Mouse (Mus musculus): ENCODE measurements at regions not wholly inside any gene's neighbourhood (a gene's known extent, or its start where the extent isn't known, plus 50 kb on each side); places are given as distances from the start of the nearest gene placed in this dataset.

DNA sequence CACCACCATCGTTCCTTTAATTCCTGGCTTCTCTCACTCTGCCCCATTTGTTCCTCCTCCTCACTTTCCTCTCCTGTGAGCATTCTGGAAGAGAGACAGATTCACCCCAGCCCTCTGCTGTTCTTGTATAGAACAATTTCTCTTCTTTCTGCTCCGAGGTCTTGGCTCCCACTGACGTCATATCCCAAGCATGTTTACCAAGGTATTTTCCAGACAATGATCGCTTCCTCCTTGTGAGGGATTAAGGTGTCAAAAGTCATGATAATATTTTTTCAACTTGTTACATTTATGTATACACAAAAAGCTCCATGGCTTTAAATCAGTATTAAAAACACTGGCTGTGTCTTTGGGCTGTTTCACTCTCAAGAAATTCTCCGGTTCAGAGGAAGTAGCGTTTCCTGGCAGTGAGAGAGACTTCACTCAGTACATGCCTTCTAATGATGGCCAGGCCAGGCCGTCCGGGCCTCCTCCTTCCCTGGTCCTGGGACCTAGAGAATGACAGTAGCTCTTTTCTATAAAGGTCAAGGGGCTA, 142.4 kb upstream of the Spdl1 start:
- no peak for DNase-seq

DNA sequence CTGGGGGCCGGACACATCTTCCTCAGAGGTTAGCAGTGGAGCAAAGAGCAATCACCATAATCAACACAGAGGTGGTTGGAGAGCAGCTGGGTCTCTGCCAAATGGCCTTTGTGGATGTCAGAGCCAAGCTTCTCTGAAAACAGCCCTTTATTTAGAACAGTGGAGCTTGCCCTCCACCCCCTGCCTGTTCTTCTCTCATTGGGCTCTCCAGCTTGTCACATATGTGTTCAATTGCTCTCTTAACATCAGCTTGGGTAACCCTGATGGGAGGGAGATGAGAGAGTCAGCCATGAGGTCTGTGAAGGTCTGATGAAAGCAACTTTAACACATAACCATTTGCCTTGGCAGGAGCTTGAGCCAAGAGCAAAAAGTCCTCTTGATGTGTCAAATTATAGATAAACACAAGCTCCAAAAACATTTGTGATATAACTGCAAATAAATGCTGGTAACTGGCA, 140.1 kb upstream of the Spdl1 start:
- DNase-seq, result no peak

DNA sequence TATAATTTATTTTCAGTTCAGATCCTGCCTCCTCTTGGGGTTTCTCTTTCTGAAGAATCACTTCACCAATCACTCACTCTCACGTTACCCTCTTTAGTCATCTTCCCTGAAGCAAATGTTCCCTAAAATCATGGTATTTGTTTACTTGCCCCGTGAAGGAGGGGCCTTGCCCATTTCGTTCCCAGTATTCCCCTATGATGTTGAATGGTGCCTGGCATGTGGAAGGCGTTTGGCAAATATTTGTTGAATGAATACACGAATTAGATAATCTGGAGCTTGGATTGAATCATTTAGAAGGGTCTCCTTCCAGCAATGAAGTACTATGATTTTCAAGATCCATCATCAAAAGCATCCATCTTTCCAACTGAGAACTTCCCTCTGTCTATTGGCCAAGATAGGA, 139.6 kb upstream of the Spdl1 start:
- DNase-seq, result no peak

DNA sequence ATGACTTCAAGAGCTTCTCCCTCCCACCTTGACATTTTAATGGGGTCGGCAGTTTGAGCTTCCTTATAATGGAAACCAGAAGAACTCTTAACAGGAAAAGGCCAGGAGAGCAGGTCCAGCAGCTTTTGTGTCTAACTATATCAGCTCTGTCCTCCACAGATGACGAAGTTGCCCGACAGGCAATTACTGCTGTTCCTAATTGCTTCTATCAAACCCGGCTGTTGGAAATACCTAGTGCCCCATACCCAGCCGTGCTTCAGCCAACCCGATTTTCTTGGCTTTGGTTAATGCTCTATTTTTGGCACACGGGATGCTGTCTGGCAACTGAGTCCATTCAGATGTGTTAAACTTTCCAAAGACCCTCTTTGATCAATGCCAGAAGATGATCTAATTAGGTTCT, 125.8 kb upstream of the Spdl1 start:
- DNase-seq, result no peak

DNA sequence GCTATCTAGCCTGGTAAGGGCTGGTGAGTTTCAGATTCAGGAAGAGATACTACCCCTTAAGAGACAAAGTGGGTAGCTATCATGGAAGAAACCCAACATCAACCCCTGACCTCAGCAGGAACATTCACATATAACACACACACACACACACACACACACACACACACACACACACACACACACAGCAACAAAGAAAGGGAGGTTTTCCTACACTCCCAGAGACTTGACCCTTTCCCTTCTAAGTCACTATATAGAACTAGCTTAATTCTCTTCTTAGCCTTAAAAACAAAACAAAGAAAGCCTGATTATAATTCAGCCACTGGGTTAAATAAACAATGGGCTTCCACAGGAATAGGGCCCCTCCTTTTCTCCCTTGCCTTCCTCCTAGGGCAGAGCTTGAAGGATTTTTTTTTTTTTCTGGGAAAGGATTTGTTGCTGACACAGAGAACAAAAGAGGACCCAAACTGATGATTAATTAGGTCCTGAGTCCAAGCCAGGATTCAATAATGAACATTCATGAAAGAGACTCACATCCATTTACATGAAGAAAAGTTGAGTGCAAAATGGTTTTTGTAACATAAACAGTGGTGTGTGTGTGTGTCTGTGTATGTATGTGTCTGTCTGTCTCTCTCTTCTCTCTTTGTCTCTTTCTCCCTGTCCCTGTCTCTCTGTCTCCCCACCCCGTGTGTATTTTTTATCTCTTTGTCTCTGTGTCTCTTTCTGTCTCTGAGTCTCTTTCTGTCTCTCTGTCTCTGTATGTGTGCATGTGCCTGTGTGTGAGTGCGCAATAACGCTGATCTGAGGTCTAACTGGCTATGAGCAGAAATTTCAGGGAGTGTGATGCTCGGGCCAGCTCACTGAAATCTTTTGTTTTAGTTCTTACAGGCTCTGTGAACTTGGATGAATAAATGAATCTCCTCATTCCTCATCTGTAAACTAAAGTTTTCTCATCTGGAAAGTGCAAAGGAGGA, 108.3 kb upstream of the Spdl1 start:
- no peak for DNase-seq

DNA sequence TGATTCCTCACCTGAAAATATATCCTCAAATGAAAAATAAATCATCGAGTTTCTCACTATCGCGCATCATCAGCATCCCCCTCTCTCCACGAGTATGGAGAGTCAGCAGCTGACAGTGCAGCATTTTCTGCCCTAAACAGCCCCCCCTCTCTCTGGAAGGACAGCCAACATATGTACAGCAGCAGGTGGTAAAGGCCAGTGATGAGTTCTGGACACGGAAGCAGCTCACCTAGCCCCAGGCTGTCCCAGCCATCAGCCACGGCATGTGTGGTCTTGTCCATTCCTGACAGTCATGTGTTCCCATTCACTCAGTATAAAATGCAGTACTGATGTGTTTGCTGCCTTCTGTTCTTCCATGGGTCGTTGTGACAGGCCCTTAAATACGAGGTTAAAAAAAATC, 106.7 kb upstream of the Spdl1 start:
- no peak for DNase-seq

DNA sequence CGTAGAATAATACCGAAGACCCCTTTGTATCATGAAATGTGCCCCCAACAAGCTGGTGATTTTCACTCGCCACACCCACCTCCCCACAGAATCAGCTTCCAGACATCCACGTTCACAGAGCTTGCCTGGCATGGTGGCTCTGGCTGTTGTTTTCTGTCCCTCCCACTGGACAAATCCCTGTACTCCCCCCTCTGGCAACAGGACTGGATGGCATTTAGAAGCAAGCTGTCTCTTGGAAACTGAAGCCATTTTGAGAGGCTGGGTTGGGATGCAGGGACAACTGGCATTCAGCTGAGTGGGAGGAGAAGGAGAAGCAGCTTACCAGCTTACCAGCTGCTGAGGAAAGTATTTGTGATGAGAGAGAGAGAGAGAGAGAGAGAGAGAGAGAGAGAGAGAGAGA, 105.6 kb upstream of the Spdl1 start:
- DNase-seq, result no peak

DNA sequence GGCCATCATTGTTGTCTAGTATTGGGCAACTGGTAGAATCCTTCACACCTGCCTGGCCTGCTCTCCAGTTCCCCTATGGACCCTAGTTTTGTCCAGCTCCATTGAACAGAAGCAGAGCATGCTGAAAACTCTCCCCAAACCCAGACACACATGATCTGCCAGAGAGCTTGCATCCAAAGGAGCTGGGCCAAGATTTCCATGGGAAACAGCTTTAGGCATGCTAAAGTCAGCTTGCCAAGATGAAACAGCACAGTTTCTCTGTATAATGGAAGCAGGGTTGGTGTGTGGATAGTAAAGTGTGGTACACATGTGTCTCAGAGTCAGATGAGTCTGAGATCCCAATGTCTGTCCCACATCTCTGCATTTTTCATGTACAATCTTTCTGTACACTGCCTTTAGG, 98.8 kb upstream of the Spdl1 start:
- DNase-seq, result peak; percentile 8

DNA sequence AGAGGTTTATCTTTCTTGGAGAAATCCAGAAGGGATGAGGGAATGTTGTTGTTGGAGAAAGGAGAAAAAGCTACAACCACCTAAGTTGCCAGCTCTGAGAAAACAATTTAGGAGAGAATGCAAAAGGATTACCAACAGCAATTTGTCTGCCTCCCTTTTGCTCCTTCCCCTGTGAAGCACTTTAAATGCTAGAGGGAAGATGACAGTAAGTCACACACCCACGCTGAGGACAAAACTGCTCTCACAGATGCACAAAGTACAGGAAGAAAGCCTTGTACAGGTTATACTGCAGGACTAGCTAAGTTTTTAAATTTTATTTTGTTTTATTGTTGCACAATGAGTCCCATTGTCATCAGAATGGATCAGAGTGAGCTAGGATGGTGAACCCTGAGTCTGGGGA, 83.7 kb upstream of the Spdl1 start:
- DNase-seq, result no peak

DNA sequence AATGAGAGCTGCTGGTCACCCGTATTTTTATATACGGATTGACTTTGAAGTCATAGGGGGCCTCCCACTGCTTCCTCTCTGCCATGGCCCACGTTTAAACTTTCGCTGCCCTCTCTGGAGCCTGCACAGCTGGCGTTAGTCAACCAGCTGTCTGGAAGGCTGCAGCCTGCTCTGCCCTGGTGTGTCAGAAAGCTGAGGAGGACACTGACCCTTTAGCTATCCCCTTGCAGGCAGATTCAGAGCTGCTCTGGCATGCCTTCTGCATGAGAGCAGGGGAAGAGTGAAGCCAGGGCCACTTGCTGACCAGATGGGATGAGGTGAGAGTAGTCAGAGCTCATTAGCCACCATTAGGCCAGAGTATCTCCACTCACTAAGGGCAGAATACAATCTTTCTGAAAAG, 76.4 kb upstream of the Spdl1 start:
- DNase-seq, result no peak

DNA sequence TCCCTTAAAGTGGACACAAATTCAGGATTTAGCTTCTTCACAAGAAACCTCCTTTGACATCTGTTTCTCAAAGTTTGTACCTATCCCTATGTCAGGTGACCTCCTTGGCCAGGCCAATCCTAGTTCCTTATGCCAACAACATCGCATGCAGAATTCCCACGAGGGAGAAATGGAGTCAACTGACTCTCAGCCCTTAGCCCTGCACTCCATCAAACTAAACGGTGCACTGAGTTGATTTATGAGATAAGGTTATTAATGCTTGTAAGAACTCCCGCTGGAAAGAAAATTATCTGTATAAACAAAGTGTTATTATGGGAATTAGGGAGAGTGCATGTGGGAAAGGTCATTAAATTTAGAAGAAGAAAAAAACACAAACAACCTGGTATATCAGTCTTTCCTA, 70.8 kb upstream of the Spdl1 start:
- no peak for DNase-seq

DNA sequence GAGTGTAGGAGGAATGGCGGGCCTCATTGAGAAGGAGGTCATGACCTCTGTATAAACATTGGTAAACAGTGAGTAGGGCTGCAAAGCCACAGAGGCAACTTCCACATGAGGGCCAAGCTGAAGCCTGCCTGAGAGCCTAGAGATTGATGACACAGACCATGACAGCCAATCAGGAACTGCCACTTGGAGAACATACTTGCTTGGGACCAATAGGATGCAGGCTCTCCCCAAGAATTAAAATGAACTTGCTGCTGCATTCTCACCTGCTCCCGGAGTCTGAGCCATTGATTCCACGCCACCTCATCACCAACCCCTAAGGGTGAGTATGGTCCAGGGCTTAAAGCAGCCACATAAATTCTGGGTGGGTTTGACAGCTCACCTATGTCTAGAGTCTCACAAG, 66.0 kb upstream of the Spdl1 start:
- DNase-seq, result no peak

DNA sequence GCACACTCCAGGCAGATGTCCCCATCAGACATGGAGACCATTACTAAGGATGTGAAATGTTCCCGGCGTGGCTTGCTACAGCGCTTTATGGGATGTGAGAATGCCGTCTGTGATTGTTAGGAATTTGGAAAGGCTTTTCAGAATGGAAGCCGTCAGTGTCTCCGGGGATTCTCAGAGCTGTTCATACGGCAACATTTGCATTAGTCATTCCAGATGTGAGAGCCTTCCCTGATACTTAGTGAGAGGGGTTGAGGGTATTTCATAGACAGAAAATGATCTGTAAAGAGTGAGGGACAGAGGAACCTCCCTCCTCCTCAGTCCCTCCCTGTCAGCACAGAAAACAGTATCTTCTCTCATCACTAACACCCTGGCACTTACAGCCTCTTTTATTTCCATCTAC, 62.2 kb upstream of the Spdl1 start:
- DNase-seq, result no peak

DNA sequence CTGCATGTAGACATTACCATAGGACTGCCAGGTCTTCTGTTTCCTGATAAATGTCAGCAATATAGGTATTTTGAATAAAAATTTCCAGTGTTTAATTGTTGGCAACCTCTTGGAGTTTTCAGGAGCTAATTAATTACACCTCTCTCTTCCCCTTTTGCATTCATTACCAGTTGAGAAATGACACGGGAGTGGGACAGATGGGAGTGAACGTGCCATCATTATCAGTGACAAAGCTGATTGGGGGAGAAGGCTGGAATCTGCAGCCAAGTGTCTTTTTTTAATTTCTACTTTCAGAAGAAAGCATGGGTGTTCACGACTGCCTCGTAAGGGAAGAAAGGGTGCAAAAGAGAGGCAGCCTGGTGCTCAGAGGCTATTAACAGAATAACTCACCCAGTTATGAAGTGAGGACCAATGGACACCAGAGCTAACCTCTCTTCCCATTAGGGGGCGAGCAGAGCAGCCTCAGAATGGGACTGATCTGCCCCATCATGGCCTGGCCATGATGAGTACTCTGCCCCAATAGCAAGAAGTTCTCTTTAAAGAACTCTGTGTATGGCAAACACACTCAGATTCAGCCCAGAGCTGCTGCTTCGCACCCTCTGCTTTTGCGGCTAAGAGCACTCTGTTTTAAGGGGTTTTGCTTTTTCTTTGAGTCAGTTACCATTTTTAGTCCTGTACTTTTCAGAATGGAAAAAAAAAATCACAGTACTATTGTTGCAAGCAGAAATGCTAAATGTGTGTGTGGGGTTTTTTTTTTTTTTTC, 55.1 kb upstream of the Spdl1 start:
- no peak for DNase-seq

DNA sequence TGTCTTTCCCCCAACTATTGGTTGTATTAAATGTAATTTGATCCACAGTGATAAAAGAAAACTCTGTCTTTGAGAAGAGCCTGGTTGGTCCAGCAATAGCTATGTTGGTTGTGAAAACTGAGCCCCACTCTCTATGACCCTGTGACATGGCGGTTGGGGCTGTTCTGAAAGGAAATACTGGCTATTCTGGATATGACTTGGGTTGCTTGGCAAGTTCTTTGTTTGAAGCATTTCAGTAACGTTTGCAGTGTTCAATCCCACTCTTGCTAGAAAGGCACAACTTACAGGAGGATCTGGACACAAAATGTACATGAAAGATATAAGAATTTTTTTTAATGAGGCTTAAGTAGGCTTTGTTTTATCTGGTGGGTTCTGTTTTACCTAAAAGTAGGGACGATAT, 54.1 kb upstream of the Spdl1 start:
- DNase-seq, result no peak

Data from right cerebral cortex, postnatal 4 days (tissue).